In the genomic region with DNA sequence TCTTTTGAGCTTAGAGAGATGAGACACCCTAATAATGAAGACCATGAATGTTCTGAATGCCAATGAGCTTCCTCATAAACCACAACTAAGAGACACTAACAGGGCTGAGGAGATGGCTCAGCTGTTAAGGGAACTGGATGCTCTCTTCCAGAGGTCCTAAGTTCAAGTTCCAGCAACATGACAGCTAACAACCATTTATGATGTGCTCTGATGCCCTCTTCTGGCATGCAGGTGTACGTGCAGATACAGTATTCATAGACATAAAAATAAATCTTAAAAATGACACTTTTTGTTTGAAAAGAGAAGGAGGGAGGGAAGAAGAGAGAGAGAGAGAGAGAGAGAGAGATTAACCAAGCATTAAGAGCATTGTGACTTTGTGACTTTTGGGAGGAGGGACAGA, we compare ENCODE assay signal across 12 mouse cellular contexts. TPM values are rescaled to one million over a fixed set of nuclear protein-coding genes. Genes with fewer than 3 reads are reported as not detected.
DNase-seq lines count a peak whose midpoint lies in the region; ATAC-seq and TF ChIP-seq lines count a peak whose summit lies in the region.
"Had no signal": no experiment of that assay in that cellular context is flagged by ENCODE, and none has a peak within 500 bp of the region (broad histone marks: within the 10 kb centered on the region; RNA-seq: fewer than 3 reads in every experiment).

No protein-coding gene starts in this region.

- peaks cover 20% of the 10 kb centered on the region for H3K27me3 ChIP-seq in kidney, embryonic 16.5 days (ENCODE audit: insufficient read depth, low read length)
- H3K27me3 ChIP-seq in midbrain, postnatal 0 days (ENCODE audit: insufficient read depth, low read length), result no peaks in the 10 kb centered on the region
- H3K27me3 ChIP-seq in midbrain, embryonic 16.5 days (ENCODE audit: control insufficient read depth, insufficient read depth, low read depth, low read length), result no peaks in the 10 kb centered on the region

- no peak for ATAC-seq in kidney, embryonic 16.5 days (ENCODE audit: low FRiP score, low TSS enrichment)
- no peak for ATAC-seq in midbrain, postnatal 0 days (ENCODE audit: low FRiP score)
- no peak for ATAC-seq in midbrain, embryonic 16.5 days
- ATAC-seq: activated CD4-positive, CD25-positive, alpha-beta regulatory T cell, adult 4 months had no signal

- 17% methylated on average over 1 of the region's 1 CpGs for WGBS in kidney, embryonic 16.5 days
- WGBS in midbrain, postnatal 0 days, result 32% methylated on average over 1 of the region's 1 CpGs
- 19% methylated on average over 1 of the region's 1 CpGs for WGBS in midbrain, embryonic 16.5 days

- no peak overlapping the region for H3K9ac ChIP-seq in kidney, embryonic 16.5 days (replicated peaks; ENCODE audit: low read length)
- no peak overlapping the region for H3K9ac ChIP-seq in midbrain, postnatal 0 days (replicated peaks; ENCODE audit: low read length, poor library complexity, severe bottlenecking)
- H3K9ac ChIP-seq in midbrain, embryonic 16.5 days (ENCODE audit: low read depth, low read length), result no peak overlapping the region
- H3K9ac ChIP-seq: heart, embryonic 13.5 days had no signal

- no peak overlapping the region for H3K4me3 ChIP-seq in kidney, embryonic 16.5 days (ENCODE audit: low read length)
- H3K4me3 ChIP-seq in midbrain, postnatal 0 days (ENCODE audit: low read depth, low read length), result no peak overlapping the region
- H3K4me3 ChIP-seq in midbrain, embryonic 16.5 days (ENCODE audit: low read depth, low read length), result no peak overlapping the region
- H3K4me3 ChIP-seq: heart, embryonic 13.5 days had no signal

- TF ChIP-seq CTCF in midbrain, postnatal 0 days (IDR thresholded peaks at IDR 0.05), result peak; percentile 73

- no peaks in the 10 kb centered on the region for H3K9me3 ChIP-seq in kidney, embryonic 16.5 days (ENCODE audit: low read length)
- no peaks in the 10 kb centered on the region for H3K9me3 ChIP-seq in midbrain, postnatal 0 days (ENCODE audit: low read length)
- no peaks in the 10 kb centered on the region for H3K9me3 ChIP-seq in midbrain, embryonic 16.5 days (replicated peaks; ENCODE audit: control insufficient read depth, low read length, poor library complexity, severe bottlenecking)
- H3K9me3 ChIP-seq: heart, embryonic 13.5 days had no signal

- no peak overlapping the region for H3K4me2 ChIP-seq in kidney, embryonic 16.5 days (replicated peaks; ENCODE audit: low read depth, low read length)
- no peak overlapping the region for H3K4me2 ChIP-seq in midbrain, postnatal 0 days (ENCODE audit: low read depth, low read length, poor library complexity, severe bottlenecking)
- H3K4me2 ChIP-seq in midbrain, embryonic 16.5 days (ENCODE audit: low read length), result no peak overlapping the region
- H3K4me2 ChIP-seq: heart, embryonic 13.5 days had no signal

- DNase-seq in kidney, adult 9 months, result peak; percentile 38
- DNase-seq in midbrain, postnatal 0 days (ENCODE audit: low spot score), result no peak
- DNase-seq in ZHBTc4 (ENCODE audit: low read depth, low spot score), result peak; percentile 64
- peak; percentile 25 for DNase-seq in naive thymus-derived CD4-positive, alpha-beta T cell, adult 2 months (ENCODE audit: low read depth)
- no peak for DNase-seq in heart, postnatal 4 days
- no peak for DNase-seq in left cerebral cortex, adult 18-20 months (ENCODE audit: low spot score in 2 of 2)
- DNase-seq: cerebellum, adult 11 months; kidney, postnatal 4 days had no signal

- H3K27ac ChIP-seq in kidney, embryonic 16.5 days (ENCODE audit: low read length), result no peak overlapping the region
- H3K27ac ChIP-seq in midbrain, postnatal 0 days (ENCODE audit: low read depth, low read length), result no peak overlapping the region
- H3K27ac ChIP-seq in midbrain, embryonic 16.5 days (ENCODE audit: low read length), result no peak overlapping the region
- H3K27ac ChIP-seq: heart, embryonic 13.5 days had no signal

- peaks cover 31% of the 10 kb centered on the region for H3K4me1 ChIP-seq in kidney, embryonic 16.5 days (ENCODE audit: insufficient read depth, low read length)
- peaks cover 4% of the 10 kb centered on the region; the same call in 1 of the 2 replicates for H3K4me1 ChIP-seq in midbrain, postnatal 0 days (ENCODE audit: insufficient read depth, low read length)
- H3K4me1 ChIP-seq in midbrain, embryonic 16.5 days (ENCODE audit: control insufficient read depth, insufficient read depth, low read length), result peaks cover 22% of the 10 kb centered on the region

- no peaks in the 10 kb centered on the region for H3K36me3 ChIP-seq in kidney, embryonic 16.5 days (ENCODE audit: insufficient read depth, low read length)
- no peaks in the 10 kb centered on the region for H3K36me3 ChIP-seq in midbrain, postnatal 0 days (ENCODE audit: insufficient read depth, low read length)
- H3K36me3 ChIP-seq in midbrain, embryonic 16.5 days (ENCODE audit: control insufficient read depth, insufficient read depth, low read length), result no peaks in the 10 kb centered on the region
- H3K36me3 ChIP-seq: heart, embryonic 13.5 days had no signal

RNA-seq across cellular contexts. Expression of gene Igdcc3, which starts 23.9 kb away (rescaled TPM):
- 3.2 and 3.3 TPM in 2 replicates for polyA plus RNA-seq in kidney, embryonic 16.5 days (2015; fragmentation: Nextera tagmentation; extraction: Ambion mirVana)
- 5.3 and 7.7 TPM in 2 replicates for total RNA-seq in midbrain, postnatal 0 days (2014; rRNA removed)
- polyA plus RNA-seq in midbrain, postnatal 0 days (2015; fragmentation: Nextera tagmentation; extraction: Ambion mirVana), result 6.4 and 6.6 TPM in 2 replicates
- 8.7 and 9.1 TPM in 2 replicates for polyA plus RNA-seq in midbrain, embryonic 16.5 days (2015; fragmentation: Nextera tagmentation; extraction: Ambion mirVana)
- total RNA-seq in heart, postnatal 4 days (2021), result under 1 TPM; 0.43 to 0.52 TPM
- 1 to 10 TPM; 1.4 to 1.7 TPM for total RNA-seq in left cerebral cortex, adult 18-20 months (2021)
- polyA plus RNA-seq: activated CD4-positive, CD25-positive, alpha-beta regulatory T cell, adult 4 months had no signal

RNA-seq across cellular contexts. Expression of gene Parp16, which starts 30.3 kb away (rescaled TPM):
- polyA plus RNA-seq in kidney, embryonic 16.5 days (2015; fragmentation: Nextera tagmentation; extraction: Ambion mirVana), result 7.4 and 8.6 TPM in 2 replicates
- total RNA-seq in midbrain, postnatal 0 days (2014; rRNA removed), result 7.5 and 8.0 TPM in 2 replicates
- 7.0 and 7.7 TPM in 2 replicates for polyA plus RNA-seq in midbrain, postnatal 0 days (2015; fragmentation: Nextera tagmentation; extraction: Ambion mirVana)
- polyA plus RNA-seq in midbrain, embryonic 16.5 days (2015; fragmentation: Nextera tagmentation; extraction: Ambion mirVana), result 8.5 and 9.0 TPM in 2 replicates
- 1 to 10 TPM; 3.7 to 3.8 TPM for total RNA-seq in heart, postnatal 4 days (2021)
- total RNA-seq in left cerebral cortex, adult 18-20 months (2021), result 1 to 10 TPM; 4.0 to 4.3 TPM

Comparison
In these comparisons a context has a peak if more than half of its experiments do, and no peak if none do; other contexts are left out.
1. DNase-seq: peak in kidney, adult 9 months (single experiment), ZHBTc4 (single experiment) and naive thymus-derived CD4-positive, alpha-beta T cell, adult 2 months (single experiment); none in midbrain, postnatal 0 days (single experiment), heart, postnatal 4 days (single experiment) and left cerebral cortex, adult 18-20 months (0 of 2).